Comparison of ENCODE assay signal across 9 mouse cellular contexts in genomic region chr6:92728084-92728483, GRCm38 (mm10). TPM values are rescaled to one million over a fixed set of nuclear protein-coding genes. Genes with fewer than 3 reads are reported as not detected.
DNase-seq lines count a peak whose midpoint lies in the region.
"Had no signal": no experiment of that assay in that cellular context is flagged by ENCODE, and none has a peak within 500 bp of the region (broad histone marks: within the 10 kb centered on the region; RNA-seq: fewer than 3 reads in every experiment).

No protein-coding gene starts in this region.

- WGBS in hindbrain, embryonic 10.5 days: 3% methylated on average over 10 of the region's 10 CpGs

- H3K4me3 ChIP-seq in hindbrain, embryonic 10.5 days: no peak overlapping the region
- H3K4me3 ChIP-seq: limb, embryonic 15.5 days had no signal

- no peaks in the 10 kb centered on the region for H3K36me3 ChIP-seq in hindbrain, embryonic 10.5 days
- H3K36me3 ChIP-seq: limb, embryonic 15.5 days had no signal

- peak; percentile 91 for DNase-seq in ZHBTc4 (ENCODE audit: low read depth, low spot score)
- DNase-seq in cerebellum, adult 9-11 months: peak; percentile 50
- DNase-seq in frontal cortex, postnatal 25 days (ENCODE audit: low spot score in 2 of 2): peak; percentile 89 to 93
- DNase-seq in hindbrain, embryonic 10.5 days (ENCODE audit: low spot score): peak; percentile 88
- DNase-seq in layer of hippocampus, adult 9-10 months (ENCODE audit: low spot score): peak; percentile 82
- peak; percentile 95 for DNase-seq in lung, postnatal 10 days
- peak; percentile 64 for DNase-seq in retina, postnatal 7 days (ENCODE audit: low read depth, low spot score)
- DNase-seq in urinary bladder, postnatal 36 days (ENCODE audit: low spot score in 2 of 2): peak; percentile 52 to 79

- H3K27me3 ChIP-seq in hindbrain, embryonic 10.5 days (ENCODE audit: insufficient read depth, poor library complexity, severe bottlenecking): no peaks in the 10 kb centered on the region
- H3K27me3 ChIP-seq: limb, embryonic 15.5 days had no signal

- no peaks in the 10 kb centered on the region for H3K9me3 ChIP-seq in hindbrain, embryonic 10.5 days
- H3K9me3 ChIP-seq: limb, embryonic 15.5 days had no signal

- peaks cover 32% of the 10 kb centered on the region for H3K4me1 ChIP-seq in hindbrain, embryonic 10.5 days (replicated peaks)

- peak overlapping the region; percentile 79 for H3K27ac ChIP-seq in hindbrain, embryonic 10.5 days
- H3K27ac ChIP-seq: limb, embryonic 15.5 days had no signal

RNA-seq across cellular contexts. Expression of gene Prickle2, which starts 22.1 kb away (rescaled TPM):
- polyA plus RNA-seq in hindbrain, embryonic 10.5 days (2016; fragmentation: Nextera tagmentation; extraction: Ambion mirVana): 4.9 and 8.4 TPM in 2 replicates
